In genomic region chr19:11050286-11050685, GRCm38 (mm10) we compare ENCODE assay signal across 18 mouse cellular contexts. TPM values are rescaled to one million over a fixed set of nuclear protein-coding genes. Genes with fewer than 3 reads are reported as not detected.
DNase-seq lines count a peak whose midpoint lies in the region; ATAC-seq lines count a peak whose summit lies in the region.
"Had no signal": no experiment of that assay in that cellular context is flagged by ENCODE, and none has a peak within 500 bp of the region (broad histone marks: within the 10 kb centered on the region; RNA-seq: fewer than 3 reads in every experiment).

No protein-coding gene starts in this region.

- H3K27ac ChIP-seq in heart, embryonic 10.5 days: no peak overlapping the region
- no peak overlapping the region for H3K27ac ChIP-seq in midbrain, embryonic 16.5 days (ENCODE audit: low read length)
- H3K27ac ChIP-seq: hindbrain, embryonic 10.5 days; limb, embryonic 15.5 days; midbrain, embryonic 15.5 days had no signal

- H3K36me3 ChIP-seq in heart, embryonic 10.5 days: no peaks in the 10 kb centered on the region
- no peaks in the 10 kb centered on the region for H3K36me3 ChIP-seq in midbrain, embryonic 16.5 days (ENCODE audit: control insufficient read depth, insufficient read depth, low read length)
- H3K36me3 ChIP-seq: hindbrain, embryonic 10.5 days; limb, embryonic 15.5 days; midbrain, embryonic 15.5 days had no signal

- 0 out of 2 replicates have a peak, but pooled peaks cover 3% of the 10 kb centered on the region for H3K4me1 ChIP-seq in heart, embryonic 10.5 days
- H3K4me1 ChIP-seq in midbrain, embryonic 16.5 days (ENCODE audit: control insufficient read depth, insufficient read depth, low read length): no peaks in the 10 kb centered on the region
- H3K4me1 ChIP-seq: hindbrain, embryonic 10.5 days; limb, embryonic 15.5 days; midbrain, embryonic 15.5 days had no signal

- H3K4me3 ChIP-seq in heart, embryonic 10.5 days: no peak overlapping the region
- H3K4me3 ChIP-seq in midbrain, embryonic 16.5 days (ENCODE audit: low read depth, low read length): no peak overlapping the region
- H3K4me3 ChIP-seq: hindbrain, embryonic 10.5 days; limb, embryonic 15.5 days; midbrain, embryonic 15.5 days had no signal

- ATAC-seq in CD4-positive, CD25-positive, alpha-beta regulatory T cell, adult 4 months: peak; percentile 49
- ATAC-seq in inflammation-experienced regulatory T-cells, adult 6 months: peak; percentile 38
- ATAC-seq in midbrain, embryonic 16.5 days: no peak
- ATAC-seq: lung, postnatal 0 days; midbrain, embryonic 15.5 days had no signal

- no peak overlapping the region for H3K4me2 ChIP-seq in midbrain, embryonic 16.5 days (ENCODE audit: low read length)
- H3K4me2 ChIP-seq: limb, embryonic 15.5 days; midbrain, embryonic 15.5 days had no signal

- no peak overlapping the region for H3K9ac ChIP-seq in midbrain, embryonic 16.5 days (ENCODE audit: low read depth, low read length)
- H3K9ac ChIP-seq: limb, embryonic 15.5 days; midbrain, embryonic 15.5 days had no signal

- peak; percentile 47 to 68 for DNase-seq in heart, adult 9 months (ENCODE audit: low spot score in 2 of 2)
- DNase-seq in heart, embryonic 10.5 days (ENCODE audit: low spot score): no peak
- peak; percentile 75 for DNase-seq in A20 (ENCODE audit: low read depth, low spot score)
- no peak for DNase-seq in right cerebral cortex, postnatal 4 days
- no peak for DNase-seq in frontal cortex, postnatal 25 days (ENCODE audit: low spot score in 2 of 2)
- DNase-seq: adrenal gland, postnatal 10 days; cerebellum, postnatal 14 days; kidney, adult 8-10 months had no signal

- 59% methylated on average over 2 of the region's 2 CpGs for WGBS in heart, embryonic 10.5 days
- 80% methylated on average over 2 of the region's 2 CpGs for WGBS in midbrain, embryonic 16.5 days

- no peaks in the 10 kb centered on the region for H3K9me3 ChIP-seq in heart, embryonic 10.5 days
- H3K9me3 ChIP-seq in midbrain, embryonic 16.5 days (replicated peaks; ENCODE audit: control insufficient read depth, low read length, poor library complexity, severe bottlenecking): no peaks in the 10 kb centered on the region
- H3K9me3 ChIP-seq: hindbrain, embryonic 10.5 days; limb, embryonic 15.5 days; midbrain, embryonic 15.5 days had no signal

- no peaks in the 10 kb centered on the region for H3K27me3 ChIP-seq in heart, embryonic 10.5 days (ENCODE audit: insufficient read depth, poor library complexity, severe bottlenecking)
- no peaks in the 10 kb centered on the region for H3K27me3 ChIP-seq in midbrain, embryonic 16.5 days (ENCODE audit: control insufficient read depth, insufficient read depth, low read depth, low read length)
- H3K27me3 ChIP-seq: limb, embryonic 15.5 days; midbrain, embryonic 15.5 days had no signal

RNA-seq across cellular contexts. Expression of gene Ms4a8a, which starts 30.6 kb away (rescaled TPM):
- not detected in 2 replicates for polyA plus RNA-seq in heart, embryonic 10.5 days (2016; fragmentation: Nextera tagmentation; extraction: Ambion mirVana)
- polyA plus RNA-seq in CD4-positive, CD25-positive, alpha-beta regulatory T cell, adult 4 months (2017; shearing (Covaris generic)): not detected
- polyA plus RNA-seq in inflammation-experienced regulatory T-cells, adult 6 months (2017; shearing (Covaris generic)): under 1 TPM in 1 of 3 experiments, not detected in 2; 0.54 TPM
- not detected in 2 replicates for polyA plus RNA-seq in midbrain, embryonic 16.5 days (2015; fragmentation: Nextera tagmentation; extraction: Ambion mirVana)
- polyA plus RNA-seq: embryonic facial prominence, embryonic 11.5 days; hindbrain, embryonic 10.5 days; limb, embryonic 15.5 days; midbrain, embryonic 15.5 days; neural tube, embryonic 14.5 days had no signal

RNA-seq across cellular contexts. Expression of gene Ms4a18, which starts 32.5 kb away (rescaled TPM):
- polyA plus RNA-seq in heart, embryonic 10.5 days (2016; fragmentation: Nextera tagmentation; extraction: Ambion mirVana): not detected in 2 replicates
- polyA plus RNA-seq in CD4-positive, CD25-positive, alpha-beta regulatory T cell, adult 4 months (2017; shearing (Covaris generic)): not detected
- polyA plus RNA-seq in inflammation-experienced regulatory T-cells, adult 6 months (2017; shearing (Covaris generic)): not detected
- polyA plus RNA-seq in midbrain, embryonic 16.5 days (2015; fragmentation: Nextera tagmentation; extraction: Ambion mirVana): not detected in 2 replicates
- polyA plus RNA-seq: embryonic facial prominence, embryonic 11.5 days; gonadal fat pad, adult 2 months; hindbrain, embryonic 10.5 days; limb, embryonic 15.5 days; lung, postnatal 0 days; midbrain, embryonic 15.5 days; neural tube, embryonic 14.5 days had no signal

RNA-seq across cellular contexts. Expression of gene Ms4a15, which starts 57.2 kb away (rescaled TPM):
- polyA plus RNA-seq in heart, embryonic 10.5 days (2016; fragmentation: Nextera tagmentation; extraction: Ambion mirVana): not detected in 2 replicates
- polyA plus RNA-seq in CD4-positive, CD25-positive, alpha-beta regulatory T cell, adult 4 months (2017; shearing (Covaris generic)): under 1 TPM in 1 of 2 experiments, not detected in 1; 0.31 TPM
- not detected for polyA plus RNA-seq in inflammation-experienced regulatory T-cells, adult 6 months (2017; shearing (Covaris generic))
- not detected in 2 replicates for polyA plus RNA-seq in midbrain, embryonic 16.5 days (2015; fragmentation: Nextera tagmentation; extraction: Ambion mirVana)
- polyA plus RNA-seq: embryonic facial prominence, embryonic 11.5 days; gonadal fat pad, adult 2 months; hindbrain, embryonic 10.5 days; limb, embryonic 15.5 days; midbrain, embryonic 15.5 days; neural tube, embryonic 14.5 days had no signal

Comparison
In these comparisons a context has a peak if more than half of its experiments do, and no peak if none do; other contexts are left out.
1. DNase-seq: peak in heart, adult 9 months (2 of 2) and A20 (single experiment); none in heart, embryonic 10.5 days (single experiment), right cerebral cortex, postnatal 4 days (single experiment) and frontal cortex, postnatal 25 days (0 of 2).